Mouse (Mus musculus) adrenal gland, postnatal 10 days (tissue): ENCODE measurements around the gene Gdf15. TPM values are rescaled to one million over a fixed set of nuclear protein-coding genes. Genes with fewer than 3 reads are reported as not detected.

Experiments used
- DNase-seq: peaks from one replicate; pipeline ENCODE4 v3.0.0; 2021; ENCODE audit warnings: mixed read lengths
- total RNA-seq, 2 experiments: library from RNA; stranded (reverse); gene quantifications; 2 replicates each; pipeline ENCODE4 v1.2.3; 2021

Gene Gdf15
- total RNA-seq, 2 experiments from 2014 or later, result 0.79 to 1.7 TPM

DNA sequence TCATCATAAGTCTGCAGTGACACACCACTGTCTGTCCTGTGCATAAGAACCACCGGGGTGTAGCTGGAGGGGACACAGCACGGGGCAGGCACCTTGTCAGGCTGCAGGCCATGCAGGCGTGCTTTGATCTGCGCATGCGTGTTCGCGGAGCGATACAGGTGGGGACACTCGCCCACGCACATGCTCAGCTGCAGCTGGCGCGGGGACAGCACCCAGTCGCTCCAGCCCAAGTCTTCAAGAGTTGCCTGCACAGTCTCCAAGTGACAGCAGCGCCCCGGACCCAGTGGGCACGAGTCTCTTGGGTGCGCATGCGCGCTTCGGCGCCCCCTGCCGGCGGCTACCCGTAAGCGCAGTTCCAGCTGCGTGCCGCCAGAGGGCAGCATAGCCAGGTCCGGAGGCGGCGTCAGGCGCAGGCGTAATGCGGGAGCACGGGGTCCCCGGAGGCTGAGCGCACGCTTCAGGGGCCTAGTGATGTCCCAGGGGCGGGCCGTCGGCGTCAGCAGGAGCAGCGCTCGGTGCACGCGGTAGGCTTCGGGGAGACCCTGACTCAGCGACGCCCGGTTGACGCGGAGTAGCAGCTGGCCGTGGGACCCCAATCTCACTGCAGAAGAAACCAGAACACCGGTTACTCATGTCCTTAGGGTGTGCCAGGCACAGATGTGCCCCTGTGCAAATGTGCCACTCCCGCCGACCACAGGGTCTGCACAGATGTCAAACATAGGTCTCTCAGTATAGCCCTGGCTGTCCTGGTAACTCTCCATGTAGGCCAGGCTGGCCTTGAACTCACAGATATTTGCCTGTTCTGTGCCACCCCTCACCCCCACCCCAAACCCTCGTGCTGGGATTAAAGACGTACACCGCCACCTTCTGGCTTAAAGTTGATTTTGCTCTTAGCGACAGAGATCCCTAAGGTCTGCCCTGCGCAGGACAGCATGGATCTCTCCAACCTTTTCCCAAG lies 2.4 kb downstream of the Gdf15 start:
- DNase-seq, result peak; percentile 90

DNA sequence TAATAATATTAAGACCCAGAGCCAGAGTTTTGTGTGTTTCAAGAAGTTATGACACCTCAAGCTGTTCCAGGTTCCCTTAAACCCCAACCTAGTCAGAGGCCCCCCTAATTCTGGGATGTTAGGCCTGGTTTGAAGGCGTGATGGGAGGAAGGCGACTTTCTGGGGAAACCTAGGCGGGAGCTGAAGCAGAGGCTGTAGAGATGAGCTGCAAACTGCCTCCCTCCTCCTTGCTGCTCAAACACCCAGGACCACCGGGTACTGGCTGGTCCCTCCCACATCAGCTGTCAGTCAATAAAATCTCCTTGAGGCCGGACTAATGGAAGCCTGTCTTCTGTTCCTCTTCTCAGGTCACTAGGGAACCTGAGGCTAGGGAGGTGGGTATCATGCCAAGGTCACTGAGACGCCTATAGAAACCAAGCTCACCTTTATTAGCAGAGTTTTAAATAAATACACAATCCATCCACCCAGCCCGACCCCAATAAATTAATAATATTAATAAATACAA lies 3.2 kb downstream of the Gdf15 start:
- no peak for DNase-seq

DNA sequence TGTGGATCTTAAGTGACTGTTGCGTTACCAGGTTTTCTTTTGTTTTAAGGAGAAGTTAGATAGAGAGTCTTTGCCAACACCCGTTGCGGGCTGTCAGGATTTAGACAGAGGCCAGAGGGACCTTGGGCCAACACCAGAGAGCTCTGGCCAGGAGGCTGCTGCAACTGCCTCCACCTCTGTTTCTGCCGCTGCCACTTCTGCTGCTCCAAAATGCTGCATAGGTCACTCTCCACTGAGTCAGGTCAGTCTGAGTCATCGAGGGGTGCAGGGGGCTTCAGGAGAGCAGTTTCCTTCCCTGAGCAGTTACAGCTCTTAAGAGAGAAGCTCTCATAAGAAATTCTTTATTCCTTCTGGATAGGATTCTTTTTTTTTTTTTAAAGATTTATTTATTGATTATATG lies 5.2 kb downstream of the Gdf15 start:
- DNase-seq, result no peak

DNA sequence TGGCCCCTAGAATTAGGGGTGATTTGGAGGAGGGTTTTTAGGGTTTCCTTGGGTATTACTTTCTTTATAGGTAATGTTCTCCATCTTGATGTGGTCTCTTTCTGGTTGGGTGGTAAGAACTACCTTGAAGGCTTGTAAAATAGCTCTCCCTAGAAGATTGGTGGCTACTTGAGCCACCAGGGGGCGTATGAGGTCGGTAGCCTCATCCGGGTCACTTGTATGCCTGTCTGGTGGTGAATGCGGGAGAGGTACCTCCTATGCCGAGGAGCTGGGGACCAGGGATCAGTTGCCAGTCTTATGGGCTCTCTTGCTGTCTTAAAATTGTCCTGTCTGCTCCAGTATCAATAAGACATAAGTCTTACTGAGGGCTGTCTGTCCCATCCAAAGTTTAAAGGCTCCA lies 7.2 kb downstream of the Gdf15 start:
- peak; percentile 72 for DNase-seq

GRCm38 (mm10) chr8:70622220-70622619 lies 10.0 kb downstream of the Gdf15 start:
- DNase-seq, result no peak

GRCm38 (mm10) chr8:70618888-70619334 lies 13.3 kb downstream of the Gdf15 start:
- peak; percentile 59 for DNase-seq

DNA sequence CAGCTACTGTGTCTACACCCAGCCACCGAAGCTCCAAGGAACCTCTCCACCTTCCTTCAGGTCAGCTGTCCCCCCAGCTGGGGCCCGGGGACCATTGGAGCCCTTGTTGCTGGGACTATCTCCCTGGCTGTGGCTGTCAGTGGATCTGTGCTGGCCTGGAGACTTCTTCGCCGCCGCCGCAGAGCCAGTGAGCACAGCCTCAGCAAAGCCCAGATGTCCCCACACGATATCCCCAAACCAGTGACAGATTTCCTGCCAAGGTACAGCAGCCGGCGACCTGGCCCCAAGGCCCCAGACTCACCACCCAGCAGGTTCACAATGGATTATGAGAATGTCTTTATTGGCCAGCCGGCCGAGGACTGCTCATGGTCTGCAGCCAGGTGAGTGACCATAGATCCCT lies 14.3 kb downstream of the Gdf15 start:
- DNase-seq, result no peak

GRCm38 (mm10) chr8:70616645-70617044 lies 15.6 kb downstream of the Gdf15 start:
- DNase-seq, result peak; percentile 9

DNA sequence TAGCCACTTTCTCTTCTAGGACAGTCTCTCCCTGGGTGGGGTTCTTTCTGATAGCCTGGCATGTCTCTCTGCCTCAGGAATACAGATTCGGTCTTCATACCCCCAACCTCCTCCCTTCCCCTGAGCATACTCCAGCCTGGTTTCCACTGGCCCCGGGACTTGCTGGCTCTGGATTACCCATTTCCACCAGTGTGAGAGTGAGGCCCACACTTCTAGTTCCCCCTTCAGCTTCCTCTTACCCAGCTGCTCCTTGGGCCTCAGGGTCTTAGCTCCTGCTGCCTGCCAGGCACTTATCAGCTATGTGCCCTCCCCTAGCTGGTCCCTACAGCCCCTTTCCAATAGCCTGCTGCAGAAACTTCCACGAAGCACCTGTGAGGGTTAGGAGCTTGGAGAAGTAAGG lies 16.4 kb downstream of the Gdf15 start, which contains the start of gene Lrrc25:
Gene Lrrc25 (plus strand): TSS at position 262 of the 400 bp plus-strand sequence.
- DNase-seq, result no peak

GRCm38 (mm10) chr8:70615281-70615680 lies 17.0 kb downstream of the Gdf15 start:
- no peak for DNase-seq

DNA sequence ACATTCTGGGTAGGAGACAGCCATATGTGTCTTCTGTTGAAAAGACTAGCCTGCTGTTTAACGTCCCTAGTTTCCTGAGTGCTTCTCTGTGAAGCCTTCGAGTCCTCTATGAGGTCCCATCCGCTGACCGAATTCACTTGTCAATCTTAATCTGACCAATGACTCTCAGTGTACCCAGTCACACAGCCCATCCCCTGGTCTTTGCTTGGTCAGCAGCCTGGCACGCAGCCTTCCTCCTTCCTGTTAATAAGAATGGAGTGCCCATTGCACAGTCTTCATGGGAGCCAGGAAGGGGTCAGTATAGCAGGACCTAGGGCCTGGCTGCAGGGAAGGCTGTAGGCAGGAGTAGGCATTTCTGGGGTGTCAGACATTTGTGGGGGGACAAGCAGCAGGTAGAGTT lies 17.8 kb downstream of the Gdf15 start:
- DNase-seq, result no peak

GRCm38 (mm10) chr8:70613763-70614162 lies 18.5 kb downstream of the Gdf15 start:
- no peak for DNase-seq

DNA sequence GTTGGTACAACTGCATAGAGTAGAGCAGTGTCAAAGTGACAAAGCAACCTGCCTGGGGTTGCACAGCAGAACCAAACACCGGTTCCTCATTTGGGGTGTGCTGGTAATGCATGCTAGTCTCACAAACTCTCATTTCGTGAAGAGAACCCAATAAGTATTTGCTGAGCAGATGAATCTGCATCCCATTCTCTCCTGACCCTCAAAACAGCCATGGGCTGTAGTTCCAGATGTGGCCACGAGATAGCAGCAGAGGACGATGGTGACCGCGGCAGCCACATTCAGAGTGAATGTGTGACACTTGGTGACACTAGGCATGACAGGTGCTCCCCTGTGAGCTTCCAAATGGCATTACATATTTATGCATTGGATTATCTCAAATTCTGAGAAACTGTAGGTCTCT lies 20.4 kb downstream of the Gdf15 start:
- peak; percentile 93 for DNase-seq

- DNase-seq, result peak; percentile 95
Measured at GRCm38 (mm10) chr8:70610796-70611771, 21.2 kb downstream of the Gdf15 start.

- DNase-seq, result peak; percentile 89
Measured at GRCm38 (mm10) chr8:70609849-70610795, 22.1 kb downstream of the Gdf15 start.

DNA sequence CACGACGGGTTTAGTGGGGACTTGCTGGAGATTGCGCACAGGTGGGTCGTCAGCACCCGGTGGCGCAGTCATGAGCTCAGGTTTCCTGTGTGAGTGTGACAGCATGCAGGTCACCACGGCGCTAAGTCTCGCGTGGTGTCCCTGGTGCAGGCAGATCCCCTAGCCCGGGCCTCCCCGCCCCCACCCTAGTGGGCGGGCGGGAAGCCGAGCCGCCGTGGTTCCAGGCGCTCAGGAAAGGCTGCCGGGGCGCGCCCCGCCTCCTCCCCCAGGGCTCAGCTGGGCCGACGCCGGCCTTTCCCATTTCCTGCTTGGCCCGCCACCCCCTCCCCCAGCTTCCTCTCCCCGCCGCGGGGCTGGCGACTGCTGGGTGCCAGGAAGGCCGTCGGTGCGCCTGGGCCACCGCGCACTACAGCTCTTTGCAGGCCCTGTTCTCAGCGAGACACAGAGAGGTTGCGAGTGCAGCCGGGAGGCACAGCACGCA lies 22.8 kb downstream of the Gdf15 start:
- DNase-seq, result peak; percentile 92

GRCm38 (mm10) chr8:70608749-70609367 lies 23.4 kb downstream of the Gdf15 start, which contains the start of gene Ssbp4:
Gene Ssbp4, minus strand, starts transcription at chr8:70608872.
- DNase-seq, result no peak

- DNase-seq, result peak; percentile 68
Measured at GRCm38 (mm10) chr8:70607898-70608748, 24.1 kb downstream of the Gdf15 start.

GRCm38 (mm10) chr8:70607603-70607897 lies 24.7 kb downstream of the Gdf15 start:
- DNase-seq, result peak; percentile 33
